Mouse (Mus musculus): Measurements from ENCODE around the gene Bmper.

Gene Bmper

GRCm38 (mm10) chr9:23235368-23236002 lies 12.6 kb downstream of the Bmper start:
- intact Hi-C loops (cut with DNase I): no loop called here

DNA sequence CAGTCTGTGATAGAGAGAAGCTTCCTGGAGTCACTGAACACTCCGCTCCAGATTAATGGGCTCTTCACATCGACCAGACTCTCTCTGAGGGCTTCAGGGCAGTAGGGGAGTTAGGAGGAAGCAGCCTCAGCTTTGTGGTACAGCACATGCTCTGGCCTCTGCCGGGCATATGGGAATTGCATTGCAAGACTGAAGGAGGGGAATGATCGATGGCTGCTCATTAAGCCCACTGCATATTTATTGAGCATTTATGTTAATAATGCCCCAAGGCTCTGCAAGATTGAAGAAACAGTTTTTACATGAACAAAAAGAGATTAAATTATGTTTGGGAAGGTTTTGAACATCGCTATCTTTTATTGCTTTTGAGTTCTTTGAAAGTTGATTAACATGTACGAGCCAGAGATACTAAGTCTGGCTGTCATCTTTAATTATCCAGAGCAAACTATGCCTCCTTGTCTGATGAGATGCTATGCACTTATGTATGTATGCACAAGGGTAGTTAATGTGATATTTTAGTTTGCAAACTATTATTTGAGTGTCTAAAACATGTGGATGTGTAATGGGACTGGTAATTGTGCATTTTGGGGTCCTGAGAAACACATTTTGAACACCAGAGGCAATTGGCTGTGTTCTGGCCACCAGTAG lies 13.9 kb downstream of the Bmper start:
- intact Hi-C loops (cut with DNase I): no loop called here

DNA sequence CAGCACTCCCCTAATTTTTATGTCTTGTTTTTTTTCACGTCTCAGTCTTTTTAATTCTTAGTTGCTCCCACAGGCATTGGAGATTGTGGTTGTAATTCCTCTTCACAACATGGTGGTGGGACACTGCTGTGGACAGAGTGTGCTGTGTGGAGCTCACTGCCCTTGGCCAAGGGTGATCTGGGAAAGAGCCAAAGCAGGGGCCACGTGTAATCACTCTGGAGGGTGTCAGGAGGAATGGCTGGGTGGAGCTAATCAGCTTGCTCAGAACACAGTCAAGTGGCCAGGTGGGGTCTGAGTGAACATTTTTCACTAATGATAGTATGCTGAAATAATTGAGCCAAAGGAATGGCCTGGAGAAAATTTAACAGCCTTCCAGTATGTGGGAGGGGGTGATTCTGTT lies 16.1 kb downstream of the Bmper start:
- intact Hi-C loops (cut with DNase I): no loop called here

DNA sequence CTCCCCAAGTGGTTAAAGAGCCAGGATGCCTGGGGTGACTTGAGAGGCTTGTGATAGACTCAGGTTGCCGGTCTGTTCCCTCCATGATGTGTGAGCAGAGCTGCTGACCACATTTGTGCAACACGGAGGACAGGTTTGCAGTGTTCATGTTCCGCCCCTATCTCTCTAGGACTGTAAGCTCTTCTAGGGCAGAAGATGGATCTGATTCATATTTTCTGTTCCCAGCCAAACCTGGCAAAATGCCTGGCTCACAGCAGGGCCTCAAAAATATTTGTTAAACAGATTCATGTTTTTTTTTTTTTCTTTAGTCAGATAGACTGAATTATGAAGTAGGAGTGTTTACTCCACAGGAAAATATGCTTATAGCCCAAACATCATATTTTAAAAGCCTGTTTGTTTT lies 20.0 kb downstream of the Bmper start:
- intact Hi-C loops (cut with DNase I): no loop called here

DNA sequence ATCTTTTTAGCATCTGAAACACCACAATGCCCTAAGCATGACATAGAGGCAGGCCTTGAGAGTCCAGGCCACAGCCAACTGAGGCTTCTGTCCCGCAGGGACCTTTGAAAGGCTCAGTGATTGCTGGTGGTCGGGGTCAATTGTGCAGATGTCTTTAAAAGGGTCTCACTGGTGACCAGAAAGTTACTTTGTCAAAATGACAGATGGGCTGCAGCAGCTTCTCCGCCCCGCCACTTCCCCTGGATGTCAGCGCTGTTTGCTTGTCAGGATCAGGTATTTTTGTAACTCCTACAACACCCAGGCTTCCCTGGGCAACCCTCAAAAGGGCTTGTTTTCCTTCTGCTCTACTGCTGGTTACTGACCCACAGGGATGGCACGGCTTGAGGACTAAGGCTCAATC lies 21.0 kb downstream of the Bmper start:
- intact Hi-C loops (cut with DNase I): no loop called here

- intact Hi-C loops (cut with DNase I): no loop called here
These were observed 23.5 kb downstream of the Bmper start for GRCm38 (mm10) chr9:23246389-23246788.

GRCm38 (mm10) chr9:23250026-23250425 lies 27.1 kb downstream of the Bmper start:
- intact Hi-C loops (cut with DNase I): loop anchor here (5.0 to 10.0 kb wide), 2 partner anchors 223 to 535 kb away; no protein-coding TSS in a partner anchor

GRCm38 (mm10) chr9:23251001-23251400 lies 28.1 kb downstream of the Bmper start:
- intact Hi-C loops (cut with DNase I): loop anchor here (5.0 to 10.0 kb wide), 2 partner anchors 224 to 536 kb away; no protein-coding TSS in a partner anchor

DNA sequence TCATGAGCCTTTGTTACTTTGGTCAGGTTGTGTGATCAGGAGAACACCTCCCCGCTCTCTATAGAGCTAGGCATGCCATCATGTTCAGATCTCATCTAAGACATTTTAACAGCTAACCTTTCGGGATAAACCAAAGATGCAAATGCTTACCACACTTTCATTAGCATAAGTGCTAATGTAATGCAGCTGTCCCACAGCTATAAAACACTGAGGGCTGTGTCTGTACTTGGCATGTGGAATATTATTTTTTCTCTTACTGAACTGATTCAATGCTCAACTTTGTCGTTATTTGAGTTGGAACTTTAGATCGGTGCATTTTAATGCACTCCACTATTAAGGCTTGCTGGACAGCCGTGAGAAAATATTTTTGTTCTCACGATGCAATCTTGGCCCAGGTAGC lies 30.7 kb downstream of the Bmper start:
- intact Hi-C loops (cut with DNase I): loop anchor here (5.0 to 10.0 kb wide), 2 partner anchors 226 to 539 kb away; no protein-coding TSS in a partner anchor

- intact Hi-C loops (cut with DNase I): loop anchor here (5.0 to 10.0 kb wide), 2 partner anchors 227 to 540 kb away; no protein-coding TSS in a partner anchor
These were observed 31.6 kb downstream of the Bmper start for GRCm38 (mm10) chr9:23254237-23255214.

DNA sequence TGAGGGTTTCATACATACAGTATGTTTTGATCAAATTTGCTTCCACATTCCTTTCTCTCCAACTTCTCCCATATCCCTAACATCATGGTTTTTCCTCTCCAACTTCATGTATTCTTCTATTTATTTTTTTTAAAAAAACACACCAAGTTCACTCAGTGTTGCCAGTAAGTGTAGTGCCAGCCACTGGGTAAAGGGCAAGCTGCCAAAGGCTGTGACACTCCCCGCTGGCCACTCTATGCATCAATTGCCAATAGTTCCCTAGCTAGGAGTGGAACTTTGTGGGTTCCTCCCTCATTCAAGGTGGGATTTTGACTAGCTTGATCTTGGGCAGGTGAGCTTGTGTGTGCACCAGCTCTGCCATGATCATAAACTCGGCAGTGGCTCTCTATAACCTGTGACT lies 33.0 kb downstream of the Bmper start:
- intact Hi-C loops (cut with DNase I): loop anchor here (10.0 kb wide), 1 partner anchor 541 kb away; no protein-coding TSS in a partner anchor

DNA sequence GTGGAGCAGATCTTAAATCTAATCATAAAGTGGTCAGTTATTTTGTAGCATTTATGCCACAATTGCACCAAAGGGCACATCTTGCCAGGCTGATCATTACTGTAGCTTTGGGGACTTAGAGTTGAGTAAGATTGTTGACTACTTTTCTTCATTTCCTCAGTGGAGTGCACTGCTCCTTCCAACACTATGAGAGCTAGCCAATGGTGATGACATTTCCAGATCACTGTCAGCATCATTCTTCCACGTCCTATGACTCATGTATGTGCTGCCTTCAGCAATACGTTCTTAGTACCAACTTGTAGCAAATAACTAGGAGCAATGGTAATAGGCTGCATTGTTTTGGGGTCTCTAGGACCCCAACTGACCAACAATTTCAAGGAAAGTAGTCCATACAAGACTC lies 33.7 kb downstream of the Bmper start:
- intact Hi-C loops (cut with DNase I): loop anchor here (10.0 kb wide), 1 partner anchor 542 kb away; no protein-coding TSS in a partner anchor

DNA sequence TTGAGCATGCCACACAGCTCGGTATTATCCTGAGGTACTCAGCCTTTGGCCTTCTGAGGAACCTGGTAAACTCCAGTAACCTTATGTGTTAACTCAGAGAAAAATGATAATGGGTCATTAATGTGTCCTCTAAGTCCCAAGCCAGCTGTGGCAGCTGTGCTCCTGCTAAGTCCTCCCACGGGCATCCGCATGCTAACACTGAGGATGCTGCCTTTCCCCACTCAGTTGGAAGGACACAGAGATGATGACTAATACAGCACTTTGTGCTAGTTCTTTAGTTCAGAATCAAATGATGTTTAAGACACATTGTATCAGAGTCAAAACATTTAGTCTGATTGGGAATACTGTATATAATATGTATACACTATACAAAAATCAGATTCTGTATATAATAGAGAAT lies 39.0 kb downstream of the Bmper start:
- intact Hi-C loops (cut with DNase I): no loop called here

GRCm38 (mm10) chr9:23262851-23263250 lies 40.0 kb downstream of the Bmper start:
- intact Hi-C loops (cut with DNase I): no loop called here

- intact Hi-C loops (cut with DNase I): no loop called here
These were observed 41.6 kb downstream of the Bmper start for GRCm38 (mm10) chr9:23264471-23264870.

DNA sequence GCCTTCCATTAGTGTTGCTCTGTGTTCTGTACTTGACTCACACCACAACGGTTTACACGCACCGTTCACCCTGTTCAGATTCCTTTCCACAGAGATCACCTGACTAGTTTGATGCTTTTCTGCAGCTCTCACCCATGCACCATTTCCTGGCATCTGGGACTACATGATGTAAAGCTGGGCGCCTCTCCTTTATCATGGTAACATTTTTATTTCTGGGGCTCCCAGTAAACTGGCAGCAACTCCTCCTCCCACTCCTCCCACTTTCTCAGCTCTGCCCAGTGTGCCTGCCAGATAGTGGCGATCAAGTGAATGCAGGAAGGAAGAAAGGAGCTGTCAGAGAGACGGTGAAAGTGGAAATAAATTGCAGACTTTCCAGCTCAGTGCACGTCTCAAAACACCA lies 45.7 kb downstream of the Bmper start:
- intact Hi-C loops (cut with DNase I): no loop called here

GRCm38 (mm10) chr9:23269087-23269486 lies 46.2 kb downstream of the Bmper start:
- intact Hi-C loops (cut with DNase I): no loop called here

DNA sequence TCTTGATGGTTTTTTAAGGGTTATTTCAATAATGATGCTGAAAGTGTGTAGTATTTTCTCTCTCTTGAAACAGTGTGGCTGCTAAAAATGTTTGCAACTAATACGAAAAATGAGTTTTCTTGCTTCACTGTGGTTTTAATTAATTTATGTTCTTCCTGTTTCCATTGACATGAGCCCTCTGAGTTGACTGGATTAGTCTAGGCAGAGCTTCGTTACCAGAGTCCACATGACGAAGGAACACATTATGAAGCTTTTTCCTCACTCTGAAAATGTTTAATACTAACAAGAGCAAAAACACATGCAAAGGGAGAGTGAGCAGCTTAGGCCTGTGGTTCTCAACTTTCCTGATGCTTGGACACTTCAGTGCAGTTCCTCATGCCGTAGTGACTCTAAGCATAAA lies 53.4 kb downstream of the Bmper start:
- intact Hi-C loops (cut with DNase I): no loop called here

GRCm38 (mm10) chr9:23284940-23285460 lies 62.1 kb downstream of the Bmper start:
- intact Hi-C loops (cut with DNase I): no loop called here

DNA sequence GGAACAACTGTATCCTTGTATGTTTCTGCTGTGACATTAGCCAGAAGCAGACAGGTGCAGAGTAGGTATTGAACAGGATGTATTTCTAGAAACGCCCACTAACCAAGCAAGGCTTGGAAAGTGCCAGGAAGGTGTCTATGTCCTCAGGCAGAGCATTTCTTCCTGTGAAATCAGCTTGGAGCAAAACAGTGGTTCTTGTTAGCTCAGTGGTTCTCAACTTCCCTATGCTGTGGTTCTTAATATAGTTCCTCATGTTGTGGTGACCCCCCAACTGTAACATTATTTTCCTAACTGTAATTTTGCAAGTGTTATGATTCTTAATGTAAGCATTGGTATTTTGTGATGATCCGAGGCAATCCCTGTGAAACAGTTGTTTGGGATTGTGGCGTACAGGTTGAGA lies 70.7 kb downstream of the Bmper start:
- intact Hi-C loops (cut with DNase I): no loop called here

GRCm38 (mm10) chr9:23295569-23295968 lies 72.7 kb downstream of the Bmper start:
- intact Hi-C loops (cut with DNase I): no loop called here

Measured in adrenal gland (tissue).